Mouse (Mus musculus): ENCODE data around the gene Atp5d.
A peak's percentile ranks its signal among the peaks of the same experiment; 100 is the strongest.

Gene Atp5d

DNA sequence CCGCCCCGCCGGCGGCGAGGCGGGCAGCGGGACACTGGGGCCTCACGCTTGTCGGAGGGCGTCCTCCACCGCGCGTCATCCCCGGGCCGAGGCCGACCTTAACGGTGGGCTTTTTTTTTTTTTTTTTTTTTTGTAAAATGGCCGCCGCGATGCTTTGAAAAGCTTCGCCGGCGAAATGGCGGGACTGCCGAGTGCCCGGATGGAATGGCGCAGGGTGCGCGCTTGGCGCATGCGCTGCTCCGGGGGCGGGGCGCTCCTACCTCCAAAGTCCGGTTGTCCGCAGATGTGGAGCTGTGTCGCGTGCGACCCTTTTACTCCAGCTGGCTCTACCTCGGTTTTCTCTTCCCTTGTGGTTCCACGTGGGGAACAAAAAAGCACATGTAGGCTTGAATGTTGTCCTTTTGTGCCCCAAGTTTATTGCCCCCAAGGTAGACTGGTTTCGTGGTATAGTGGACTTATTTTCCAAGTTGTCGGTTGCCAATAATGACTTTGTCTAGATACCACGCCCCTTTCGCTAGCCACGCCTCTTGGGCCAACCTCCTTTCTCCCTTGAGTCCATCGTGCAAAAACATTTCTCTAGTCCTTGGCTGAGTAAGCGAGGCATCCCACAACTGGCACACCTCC, 29.7 kb downstream of the Atp5d start:
- peak; percentile 93 for DNase-seq (ENCODE audit: low spot score)

DNA sequence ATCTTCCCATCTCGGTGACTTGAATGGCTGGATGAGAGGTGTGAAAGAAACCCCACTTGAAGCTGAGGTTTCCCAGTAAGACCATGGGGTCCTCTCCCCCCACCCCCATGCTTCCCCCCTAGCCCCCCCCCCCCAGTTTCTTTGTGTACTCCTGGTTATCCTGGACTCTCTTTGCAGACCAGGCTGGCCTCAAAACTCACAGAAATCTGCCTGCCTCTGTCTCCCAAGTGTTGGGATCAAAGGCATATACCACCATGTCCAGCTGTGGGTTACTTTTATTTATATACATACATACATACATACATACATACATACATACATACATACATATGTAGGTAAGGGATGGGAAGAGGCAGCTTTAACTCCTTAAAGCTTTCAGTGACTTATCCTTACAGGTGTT, 30.6 kb downstream of the Atp5d start:
- DNase-seq (ENCODE audit: low spot score), result no peak

DNA sequence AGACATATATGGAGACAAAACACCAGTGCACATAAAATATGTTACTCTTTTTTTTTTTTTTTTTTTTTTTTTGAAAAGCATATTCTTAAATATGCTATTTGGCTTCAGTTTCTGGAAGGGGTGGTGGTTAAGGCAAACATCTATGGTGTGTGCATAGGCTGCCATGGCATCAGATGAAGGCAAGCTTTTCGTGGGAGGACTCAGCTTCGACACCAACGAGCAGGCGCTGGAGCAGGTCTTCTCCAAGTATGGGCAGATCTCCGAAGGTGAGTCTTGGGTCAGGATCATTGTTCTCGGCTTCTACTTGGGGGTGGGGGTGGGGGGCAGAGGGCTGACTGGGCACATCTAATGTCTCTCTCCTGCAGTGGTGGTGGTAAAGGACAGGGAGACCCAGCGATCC, 31.2 kb downstream of the Atp5d start:
- no peak for DNase-seq (ENCODE audit: low spot score)

DNA sequence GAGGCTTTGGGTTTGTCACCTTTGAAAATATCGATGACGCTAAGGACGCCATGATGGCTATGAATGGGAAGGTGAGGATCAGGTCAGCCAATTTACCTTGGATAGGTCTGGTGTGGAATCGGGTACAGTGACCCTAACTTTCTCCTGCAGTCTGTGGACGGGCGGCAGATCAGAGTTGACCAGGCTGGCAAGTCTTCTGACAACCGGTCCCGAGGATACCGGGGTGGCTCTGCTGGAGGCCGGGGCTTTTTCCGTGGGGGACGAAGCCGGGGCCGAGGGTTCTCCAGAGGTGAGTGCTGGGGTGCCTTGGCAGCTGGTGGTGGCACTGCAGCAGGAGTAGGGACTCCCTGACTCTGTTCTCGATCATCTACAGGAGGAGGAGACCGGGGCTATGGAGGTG, 31.6 kb downstream of the Atp5d start:
- DNase-seq (ENCODE audit: low spot score), result no peak

DNA sequence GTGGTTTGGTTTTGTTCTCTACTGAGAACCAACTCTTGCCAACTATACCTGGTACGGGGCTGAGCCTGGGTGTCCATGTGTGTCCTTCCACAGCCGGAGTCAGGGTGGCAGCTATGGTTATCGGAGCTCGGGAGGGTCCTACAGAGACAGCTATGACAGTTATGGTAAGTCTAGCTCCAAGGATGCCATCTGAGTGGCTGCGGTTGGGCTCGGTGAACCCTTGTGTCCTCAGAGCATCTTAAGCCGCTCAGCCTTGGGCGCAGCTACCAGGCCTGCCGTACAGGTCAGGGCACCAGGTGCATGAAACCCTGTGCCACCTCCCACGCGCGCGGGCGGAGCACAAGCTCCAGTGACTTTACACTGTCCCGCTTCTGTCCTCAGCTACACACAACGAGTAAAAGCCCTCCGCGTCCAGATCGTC, 32.2 kb downstream of the Atp5d start:
- no peak for DNase-seq (ENCODE audit: low spot score)

DNA sequence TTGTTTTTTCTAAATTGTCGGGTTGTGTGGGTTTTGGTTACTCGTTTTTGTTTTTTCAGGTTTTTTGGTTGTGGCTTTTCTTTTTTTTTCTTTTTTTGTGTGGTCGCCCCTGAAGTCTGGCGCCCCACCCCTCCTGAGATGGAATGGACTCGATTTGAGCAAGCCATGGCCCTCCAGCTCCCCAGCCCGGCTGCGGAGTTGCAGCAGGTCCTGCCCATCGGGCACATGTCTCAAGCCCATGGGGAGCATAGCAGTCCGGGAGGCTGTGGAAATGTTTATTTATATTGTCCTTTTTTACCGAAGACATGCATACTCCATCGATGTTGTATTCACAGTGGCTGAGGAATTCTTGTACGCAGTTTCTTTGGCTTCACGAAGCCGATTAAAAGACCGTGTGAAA, 32.8 kb downstream of the Atp5d start:
- no peak for DNase-seq (ENCODE audit: low spot score)

DNA sequence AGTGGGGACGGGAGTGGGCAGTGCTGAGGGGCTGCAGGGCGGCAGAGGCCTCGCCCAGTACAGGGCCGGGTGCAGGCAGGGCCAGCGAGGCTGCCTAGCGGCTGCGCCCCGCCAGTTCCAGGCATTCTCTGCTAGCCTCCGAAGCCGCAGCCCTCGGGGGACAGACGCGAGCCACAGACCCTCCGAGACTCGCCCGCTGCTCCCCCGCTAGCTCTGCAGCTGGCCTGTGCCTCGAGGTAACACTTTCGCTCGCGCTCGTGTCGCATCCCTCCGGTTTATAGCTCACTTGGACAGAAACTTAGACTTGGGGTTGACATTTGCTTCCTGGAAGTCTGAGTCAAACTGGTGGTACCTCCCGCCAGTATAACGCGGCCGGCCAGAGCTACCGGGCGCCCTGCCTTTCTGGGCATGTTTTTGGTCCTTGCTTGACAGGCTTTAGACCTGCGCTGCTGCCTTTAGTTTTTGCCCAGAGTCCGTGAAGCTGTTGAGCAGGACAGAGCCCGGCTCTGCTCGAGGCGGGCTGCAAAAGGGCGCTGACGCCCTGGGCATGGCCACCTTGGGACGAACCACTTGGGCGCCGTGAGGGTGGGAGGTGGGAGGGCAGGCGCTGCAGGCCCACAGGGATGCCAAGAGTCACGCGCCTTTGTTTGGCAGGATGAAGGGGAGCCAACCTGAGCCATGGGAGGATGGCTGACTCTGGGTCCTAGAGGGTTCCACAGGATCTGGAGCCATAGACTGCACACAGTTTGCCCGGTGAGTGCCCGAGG, 33.5 kb downstream of the Atp5d start:
- DNase-seq (ENCODE audit: low spot score), result no peak

DNA sequence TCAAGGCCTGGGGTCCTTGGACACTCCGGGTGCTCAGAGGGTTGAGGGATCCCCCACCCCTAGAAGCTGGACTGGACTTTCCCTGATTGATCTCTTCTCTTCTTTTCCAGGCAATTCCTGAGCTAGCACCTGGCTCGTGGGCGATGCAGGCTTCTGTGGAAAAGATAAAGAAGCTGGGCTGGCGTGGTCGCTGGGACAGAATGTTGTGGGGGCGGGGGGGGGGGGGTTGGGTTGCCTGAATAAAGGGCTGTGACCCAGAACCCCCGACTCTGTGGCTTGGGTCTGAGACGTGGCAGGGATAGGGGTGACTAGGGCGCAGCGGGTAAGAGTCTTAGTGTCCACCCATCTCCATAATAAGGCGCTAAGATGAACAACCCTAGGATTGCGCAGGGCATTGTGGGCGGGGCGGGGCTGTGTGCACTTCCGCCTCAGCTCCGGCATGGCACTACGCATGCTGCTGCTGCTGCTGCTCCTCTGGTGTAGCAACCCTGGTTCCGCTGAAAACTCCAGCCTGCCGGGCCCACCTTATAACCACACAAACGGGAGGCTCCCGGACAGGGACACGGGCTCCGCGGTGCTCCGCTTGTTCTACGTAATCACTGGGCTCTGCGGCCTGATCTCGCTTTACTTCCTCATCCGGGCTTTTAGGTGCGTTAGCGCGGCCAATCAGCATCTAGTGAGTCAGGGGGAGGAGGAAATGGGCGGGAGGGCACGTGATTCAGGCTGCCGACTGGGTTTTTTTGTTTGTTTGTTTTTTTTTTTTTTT, 34.3 kb downstream of the Atp5d start, which contains the start of gene 1600002K03Rik:
Gene 1600002K03Rik (plus strand): TSS at position 418 of the 766 bp plus-strand sequence.
- DNase-seq (ENCODE audit: low spot score), result peak; percentile 94

DNA sequence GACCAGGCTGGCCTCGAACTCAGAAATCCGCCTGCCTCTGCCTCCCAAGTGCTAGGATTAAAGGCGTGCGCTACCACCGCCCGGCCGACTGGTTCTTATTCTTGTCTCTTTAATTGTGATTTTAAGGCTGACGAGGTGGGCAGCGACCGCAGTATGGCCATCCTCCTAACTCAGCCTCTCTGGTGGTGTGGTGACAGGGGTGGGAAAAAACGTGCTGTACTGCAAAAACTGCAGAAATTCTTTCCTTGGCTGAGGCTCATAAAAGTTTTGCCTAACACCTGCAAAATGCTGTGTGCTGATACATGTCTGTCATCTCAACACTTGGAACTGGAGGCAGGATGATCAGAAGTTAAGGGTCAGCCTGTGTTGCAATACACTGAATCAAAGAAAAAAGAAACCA, 34.9 kb downstream of the Atp5d start:
- DNase-seq (ENCODE audit: low spot score), result no peak

DNA sequence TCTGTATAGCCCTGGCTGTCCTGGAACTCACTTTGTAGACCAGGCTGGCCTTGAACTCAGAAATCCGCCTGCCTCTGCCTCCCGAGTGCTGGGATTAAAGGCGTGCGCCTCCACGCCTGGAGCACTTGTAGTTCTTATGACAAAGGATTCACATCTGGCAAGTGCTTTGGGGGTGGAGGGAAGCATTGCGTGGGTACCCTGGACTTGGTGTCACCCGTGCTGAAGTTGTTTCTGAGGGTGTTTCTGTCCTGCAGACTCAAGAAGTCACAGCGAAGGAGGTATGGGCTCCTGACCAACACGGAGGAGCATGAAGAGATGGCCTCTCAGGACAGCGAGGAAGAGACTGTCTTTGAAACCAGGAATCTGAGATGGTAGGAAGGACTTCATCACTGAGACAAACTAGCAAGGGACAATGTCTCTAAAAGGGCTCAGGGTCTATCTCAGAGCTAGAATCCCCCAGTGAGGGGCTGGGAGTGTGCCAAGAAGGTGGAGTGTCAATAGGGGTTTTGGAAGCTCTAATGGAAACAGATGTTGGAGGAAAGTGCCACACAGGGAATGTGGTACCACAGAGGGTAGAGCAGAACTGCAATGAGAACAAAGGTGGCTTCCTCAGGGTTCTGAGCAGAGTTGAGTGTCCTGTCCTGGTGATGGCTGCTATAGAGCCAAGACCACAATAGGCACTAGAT, 35.7 kb downstream of the Atp5d start:
- DNase-seq (ENCODE audit: low spot score), result no peak

DNA sequence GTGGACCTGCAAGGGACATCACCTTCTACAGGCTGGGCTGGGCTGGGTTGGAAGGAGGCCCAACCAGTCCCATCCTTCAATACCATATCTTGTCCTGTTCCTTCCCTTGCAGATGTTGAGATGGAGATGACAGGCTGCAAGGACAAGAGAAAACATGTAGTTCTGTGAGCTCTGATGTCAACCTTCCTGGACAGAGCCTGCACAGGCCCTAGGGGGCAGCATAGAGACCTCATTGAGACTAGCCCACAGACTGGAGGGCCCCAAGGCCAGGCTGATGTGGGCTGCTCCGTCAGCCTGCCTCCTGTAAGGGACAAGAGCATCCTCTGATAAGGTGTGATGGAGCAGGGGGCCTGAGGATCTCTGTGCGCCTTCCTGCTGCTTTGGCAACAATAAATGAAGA, 36.3 kb downstream of the Atp5d start:
- no peak for DNase-seq (ENCODE audit: low spot score)

DNA sequence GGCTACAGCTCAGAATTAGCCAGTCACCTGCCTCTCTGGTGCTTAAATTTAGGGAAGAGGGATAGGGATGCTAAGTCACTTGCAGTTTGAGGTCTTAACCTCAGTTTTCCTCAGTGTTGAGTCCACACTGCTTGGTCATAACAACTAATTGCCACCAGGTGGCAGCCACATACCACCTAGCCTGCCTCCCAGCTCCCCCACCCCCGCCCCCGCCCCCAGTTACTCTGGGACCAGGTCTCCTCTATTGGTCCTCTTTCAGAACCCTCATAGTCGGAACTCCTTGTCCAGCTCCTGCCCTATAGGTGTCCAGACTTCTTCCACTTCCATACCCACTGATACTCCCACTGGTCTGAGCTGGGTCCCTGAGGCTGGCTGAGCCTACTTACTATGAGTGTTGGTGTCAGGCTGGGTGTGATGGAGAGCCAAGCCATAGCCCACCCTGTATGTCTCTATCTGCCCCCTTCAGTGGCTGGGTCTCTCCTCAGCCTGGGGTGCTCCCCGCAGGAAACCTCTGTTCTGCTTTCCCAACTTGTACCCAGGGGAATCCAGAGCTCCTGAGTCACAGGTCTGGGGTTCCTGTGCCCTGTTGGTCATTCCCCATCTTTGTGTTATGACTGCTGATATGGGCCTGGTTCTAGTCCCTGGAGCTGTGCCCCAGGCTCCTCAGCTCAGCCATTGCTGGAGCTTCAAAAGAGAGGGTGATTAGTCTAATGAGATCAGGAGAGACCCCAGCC, 37.3 kb downstream of the Atp5d start:
- DNase-seq (ENCODE audit: low spot score), result no peak

DNA sequence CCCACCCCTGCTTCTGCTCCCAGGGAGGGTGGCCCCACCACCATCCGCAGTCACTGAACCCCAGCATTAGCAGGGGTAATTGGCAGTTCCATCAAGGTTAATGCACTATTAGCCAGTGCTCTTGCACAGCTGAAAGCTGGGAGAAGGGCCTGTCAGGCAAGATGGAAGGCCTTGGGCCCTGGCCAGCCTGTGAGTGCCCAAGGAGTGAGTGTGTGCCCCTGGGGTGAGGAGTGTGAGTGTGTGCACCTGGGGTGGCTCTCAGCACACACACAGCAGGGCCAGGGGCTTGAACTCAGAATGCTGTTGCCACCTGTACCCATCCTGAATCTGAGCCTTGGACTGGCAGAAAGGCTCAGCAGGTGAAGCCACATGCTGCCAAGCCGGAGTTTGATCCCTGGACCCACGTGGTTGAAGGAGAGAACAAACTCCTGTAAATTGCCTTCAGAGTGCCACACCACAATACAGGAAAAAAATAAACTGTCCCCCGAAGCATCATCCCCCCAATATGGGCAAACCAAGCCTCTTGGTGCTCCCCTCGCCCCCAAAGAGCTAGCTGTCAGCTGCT, 37.9 kb downstream of the Atp5d start:
- DNase-seq (ENCODE audit: low spot score), result no peak

DNA sequence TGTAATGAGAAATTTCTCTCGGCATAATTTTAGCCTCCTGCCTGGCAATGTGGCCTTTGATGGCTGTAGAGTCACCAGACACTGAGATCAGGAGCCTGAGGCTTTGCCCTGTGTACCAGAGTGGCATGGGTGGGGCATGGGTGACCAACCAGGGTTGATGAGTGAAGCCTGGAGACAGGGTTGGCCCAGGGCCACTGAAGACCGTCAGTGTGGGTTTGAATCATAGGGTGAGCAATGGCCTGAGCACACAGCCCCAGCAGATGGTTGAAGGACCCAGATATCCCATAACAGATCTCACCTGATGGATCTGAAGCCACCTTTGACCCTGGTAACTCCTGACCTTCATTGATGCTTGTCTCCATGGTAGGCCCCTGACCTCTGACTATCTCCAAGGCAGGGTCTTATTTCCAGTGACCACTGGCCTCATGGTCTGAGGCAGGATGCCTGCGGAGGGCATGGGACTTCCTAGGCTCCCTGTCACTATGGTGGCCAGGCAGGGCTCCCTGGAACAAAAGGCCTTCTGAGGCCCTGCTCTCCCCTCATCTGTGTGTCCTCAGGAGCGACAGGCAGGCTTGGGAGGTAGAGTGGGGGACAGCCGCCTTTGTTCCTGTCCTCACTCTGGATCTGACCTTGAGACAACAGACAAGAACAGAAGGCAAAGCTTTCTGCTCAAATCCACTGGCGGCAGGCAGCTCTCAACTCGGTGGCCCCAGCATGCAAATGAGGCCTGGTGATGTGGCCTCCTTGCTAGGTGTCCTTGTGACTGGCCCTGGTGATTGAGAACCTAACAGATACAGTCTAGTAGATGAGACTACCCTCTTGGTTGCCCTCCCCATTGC, 39.2 kb downstream of the Atp5d start:
- no peak for DNase-seq (ENCODE audit: low spot score)

DNA sequence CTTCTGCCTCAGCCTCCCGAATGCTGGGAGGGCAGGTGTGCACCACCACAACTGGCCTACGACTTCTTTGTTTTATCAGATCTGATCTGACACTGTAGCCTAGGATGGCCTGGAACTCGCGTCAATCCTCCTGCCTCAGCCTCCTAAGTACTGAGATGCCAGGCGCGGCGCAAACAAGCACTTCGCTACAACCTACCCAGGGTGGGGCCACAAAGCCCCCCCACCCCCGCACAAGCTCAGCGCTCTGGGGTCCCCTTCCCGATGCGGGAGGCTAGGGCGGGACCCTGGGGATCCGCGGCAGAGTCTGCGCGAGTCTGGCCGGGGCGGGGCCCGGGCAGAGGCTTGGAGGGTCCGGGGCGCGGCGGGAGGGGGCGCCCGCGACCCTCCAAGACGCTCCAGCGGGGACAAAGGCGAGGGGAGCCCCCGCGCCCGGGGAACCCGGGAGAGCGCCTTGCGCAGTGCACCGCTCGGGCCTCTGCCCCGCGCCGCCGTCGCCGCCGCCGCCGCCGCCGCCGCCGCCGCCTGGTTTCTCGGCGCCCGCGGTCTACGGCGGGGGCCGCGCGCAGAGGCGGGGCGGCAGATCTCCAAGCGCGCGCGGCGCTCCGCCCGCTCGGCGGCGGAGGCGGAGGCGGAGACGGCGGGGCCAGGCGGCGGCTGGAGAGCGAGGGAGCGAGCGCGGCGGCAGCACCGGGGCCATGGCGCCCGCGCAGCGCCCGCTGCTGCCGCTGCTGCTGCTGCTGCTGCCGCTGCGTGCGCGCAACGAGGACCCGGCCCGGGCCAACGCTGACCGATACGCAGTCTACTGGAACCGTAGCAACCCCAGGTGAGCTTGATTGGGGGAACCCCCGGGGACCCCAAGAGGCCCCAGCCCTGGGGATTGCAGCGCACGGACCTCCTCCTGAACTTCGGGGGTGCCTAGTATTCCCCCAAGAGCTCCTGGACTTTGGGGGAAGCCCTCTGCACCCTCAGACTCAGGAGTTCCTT, 40.9 kb downstream of the Atp5d start, which contains the start of gene Efna2:
Gene Efna2 (plus strand): TSS at position 415 of the 984 bp plus-strand sequence.
- DNase-seq (ENCODE audit: low spot score), result no peak

DNA sequence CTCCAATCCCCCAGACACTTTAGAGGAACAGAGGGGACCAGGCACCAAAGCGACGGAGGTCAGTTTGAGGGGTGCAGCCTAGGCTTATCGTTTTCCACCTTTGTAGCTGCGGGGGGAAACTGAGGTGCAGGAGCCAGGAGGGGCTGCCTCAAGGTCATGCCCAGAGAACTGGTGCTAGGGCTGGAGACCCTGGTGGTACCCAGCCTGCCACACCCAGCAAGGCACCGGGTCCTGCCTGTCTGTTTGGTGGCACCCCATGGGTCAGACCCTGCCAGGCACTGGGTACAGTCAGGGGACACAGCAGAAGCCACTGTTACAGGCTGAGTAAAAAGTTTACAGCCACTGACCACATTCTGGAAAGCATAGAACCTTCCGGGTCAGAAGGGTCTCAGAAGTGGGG, 41.9 kb downstream of the Atp5d start:
- DNase-seq (ENCODE audit: low spot score), result no peak

DNA sequence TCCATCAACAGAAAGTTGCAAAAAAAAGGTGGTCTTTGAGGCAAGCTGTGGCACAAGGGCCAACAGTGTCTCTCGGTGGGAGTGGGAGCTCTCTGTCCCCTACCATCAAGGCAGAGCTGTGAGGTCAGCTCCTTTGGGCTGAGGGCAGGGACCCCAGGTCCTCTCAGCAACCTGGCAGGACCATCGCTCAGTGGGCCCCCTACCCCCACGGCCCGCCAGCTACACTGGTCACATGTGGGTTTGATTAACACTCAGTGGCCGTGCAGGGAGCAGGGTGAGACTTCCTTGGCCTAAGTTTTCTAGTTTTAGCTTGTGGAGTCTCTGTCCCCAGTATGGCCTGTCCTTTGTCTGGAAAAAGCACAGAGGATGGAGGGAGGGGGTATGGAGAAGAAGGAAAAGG, 42.4 kb downstream of the Atp5d start:
- DNase-seq (ENCODE audit: low spot score), result no peak

DNA sequence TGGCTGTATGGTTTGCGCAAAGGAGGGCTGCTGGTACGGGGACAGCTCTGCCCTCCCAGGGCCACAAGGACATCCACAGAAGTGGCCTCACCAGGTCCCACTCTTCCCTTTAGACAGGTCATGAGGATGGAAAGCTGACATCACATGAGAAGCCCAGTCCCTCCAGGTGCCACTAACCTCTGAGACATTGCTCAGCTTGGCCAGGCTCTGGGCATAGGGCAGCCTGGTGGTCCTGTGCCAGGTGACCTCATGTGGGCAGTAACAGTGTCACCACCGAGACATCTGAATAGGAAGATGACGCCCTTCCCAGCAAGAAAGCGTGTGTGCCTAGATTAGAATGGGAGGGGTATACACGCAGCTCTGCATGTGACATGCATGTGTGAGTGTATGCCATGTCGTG, 44.1 kb downstream of the Atp5d start:
- no peak for DNase-seq (ENCODE audit: low spot score)

DNA sequence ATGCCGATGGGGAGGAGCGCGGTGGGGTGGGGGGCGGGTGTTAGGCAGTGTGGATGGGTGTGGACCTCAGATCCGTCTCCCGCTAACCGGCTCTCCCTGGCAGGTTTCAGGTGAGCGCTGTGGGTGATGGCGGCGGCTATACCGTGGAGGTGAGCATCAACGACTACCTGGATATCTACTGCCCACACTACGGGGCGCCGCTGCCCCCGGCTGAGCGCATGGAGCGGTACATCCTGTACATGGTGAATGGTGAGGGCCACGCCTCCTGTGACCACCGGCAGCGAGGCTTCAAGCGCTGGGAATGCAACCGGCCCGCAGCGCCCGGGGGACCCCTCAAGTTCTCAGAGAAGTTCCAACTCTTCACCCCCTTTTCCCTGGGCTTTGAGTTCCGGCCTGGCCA, 48.2 kb downstream of the Atp5d start:
- DNase-seq (ENCODE audit: low spot score), result no peak
